Mouse (Mus musculus): ENCODE results near the gene Fgf18. TPM values are rescaled to one million over a fixed set of nuclear protein-coding genes. Genes with fewer than 3 reads are reported as not detected.

Gene Fgf18
- polyA plus RNA-seq, 1 experiment from 2014 or later, result 0.76 TPM

DNA sequence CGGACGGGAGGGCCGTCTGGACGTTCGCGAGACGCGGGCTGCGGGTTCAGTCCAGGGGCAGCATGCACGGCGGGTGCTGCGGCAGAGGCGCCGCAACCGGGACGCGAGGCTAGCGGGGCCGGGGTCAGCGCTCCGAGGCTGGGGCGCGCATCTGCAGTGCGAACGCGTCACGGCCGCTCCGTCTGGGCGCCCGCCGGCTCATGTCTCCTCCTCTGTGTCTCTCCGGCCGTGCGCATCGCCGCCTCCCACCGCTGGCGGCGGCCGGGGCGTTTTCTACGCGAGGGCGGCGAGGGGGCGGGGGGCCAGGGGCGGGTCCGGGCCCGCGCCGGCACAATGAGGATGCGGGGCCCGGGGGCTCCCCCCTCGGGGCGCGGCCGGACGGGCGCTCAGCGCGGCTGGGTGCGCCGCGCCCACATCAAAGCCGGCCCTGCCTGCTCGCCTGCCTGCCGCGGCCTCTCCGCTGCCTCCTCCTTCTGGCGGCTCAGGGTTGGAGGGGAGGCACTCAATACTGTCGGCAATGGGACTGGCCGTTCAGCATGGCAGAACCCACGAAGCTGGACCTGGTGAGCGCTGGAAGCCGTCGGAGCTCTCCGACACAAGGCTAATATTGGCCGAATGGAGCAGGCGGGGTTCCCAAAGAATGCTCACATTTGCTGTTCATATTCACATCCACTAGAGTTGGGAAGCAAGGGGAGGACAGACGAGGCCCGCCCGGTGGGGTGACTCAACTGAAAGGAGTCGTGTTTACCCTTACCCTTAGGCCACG lies 555 bp upstream of the Fgf18 start:
- peak overlapping the region; percentile 94 for H3K4me2 ChIP-seq (ENCODE audit: low read length)
- peak overlapping the region; percentile 46 for H3K9ac ChIP-seq (ENCODE audit: low read depth, low read length)
- no peak for TF ChIP-seq CTCF (IDR thresholded peaks at IDR 0.05; ENCODE audit: low read depth)
- H3K4me1 ChIP-seq (replicated peaks; ENCODE audit: insufficient read depth, low read length), result peaks cover 6% of the 10 kb centered on the region; the same call in 1 of the 2 replicates
- H3K9me3 ChIP-seq (replicated peaks; ENCODE audit: low read length), result no peaks in the 10 kb centered on the region
- no peaks in the 10 kb centered on the region; the same call in 1 of the 2 replicates for H3K27me3 ChIP-seq (ENCODE audit: insufficient read depth, low read length)
- H3K27ac ChIP-seq, result no peak overlapping the region
- H3K36me3 ChIP-seq (ENCODE audit: insufficient read depth, low read length), result peaks cover 18% of the 10 kb centered on the region
- peak; percentile 38 for ATAC-seq (replicated peaks; ENCODE audit: low FRiP score, low read depth)
- peak overlapping the region; percentile 52 for H3K4me3 ChIP-seq (replicated peaks; ENCODE audit: low read depth, low read length)
- under 1% methylated on average over 63 of the region's 85 CpGs for WGBS
- peak; percentile 60 for DNase-seq (ENCODE audit: low spot score)

DNA sequence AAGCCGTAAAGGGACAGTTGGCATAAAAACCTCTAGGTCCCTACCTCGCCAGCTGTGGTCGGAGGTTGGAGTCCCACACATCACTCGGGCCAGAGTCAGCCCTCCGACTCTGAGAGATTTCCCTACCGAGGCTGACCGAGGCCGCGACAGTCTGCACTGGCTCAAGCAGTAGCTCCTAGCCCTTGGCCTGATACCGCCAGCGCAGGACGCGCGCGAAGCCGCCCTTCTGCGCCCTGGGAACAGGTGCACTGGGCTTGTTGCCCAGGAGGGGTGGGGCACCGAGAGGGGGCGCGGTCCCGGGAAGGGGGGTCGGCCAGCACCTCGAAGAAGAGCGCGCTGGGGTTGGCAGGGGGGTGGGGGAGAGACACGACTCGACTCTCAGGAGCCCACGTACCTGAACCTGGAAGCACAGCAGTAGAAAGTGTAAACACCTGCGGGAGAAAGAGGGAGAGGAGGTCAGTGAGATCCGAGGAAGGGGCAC lies 509 bp downstream of the Fgf18 start:
- Histone ChIP-seq H3K27ac (no peak overlapping the region), H3K36me3 (ENCODE audit: insufficient read depth, low read length) (peaks cover 14% of the 10 kb centered on the region), H3K27me3 (ENCODE audit: insufficient read depth, low read length) (no peaks in the 10 kb centered on the region; the same call in 1 of the 2 replicates), H3K4me1 (replicated peaks; ENCODE audit: insufficient read depth, low read length) (peaks cover 6% of the 10 kb centered on the region; the same call in 1 of the 2 replicates), H3K9me3 (replicated peaks; ENCODE audit: low read length) (no peaks in the 10 kb centered on the region), H3K4me3 (replicated peaks; ENCODE audit: low read depth, low read length) (peak overlapping the region; percentile 52), H3K4me2 (ENCODE audit: low read length) (peak overlapping the region; percentile 94), H3K9ac (ENCODE audit: low read depth, low read length) (0 out of 2 replicates have a peak overlapping the region, but pooled peaks have one; percentile 46)
- no peak for ATAC-seq (replicated peaks; ENCODE audit: low FRiP score, low read depth)
- WGBS, result 2% methylated on average over 30 of the region's 30 CpGs
- no peak for DNase-seq (ENCODE audit: low spot score)
- TF ChIP-seq CTCF (IDR thresholded peaks at IDR 0.05; ENCODE audit: low read depth), result no peak

DNA sequence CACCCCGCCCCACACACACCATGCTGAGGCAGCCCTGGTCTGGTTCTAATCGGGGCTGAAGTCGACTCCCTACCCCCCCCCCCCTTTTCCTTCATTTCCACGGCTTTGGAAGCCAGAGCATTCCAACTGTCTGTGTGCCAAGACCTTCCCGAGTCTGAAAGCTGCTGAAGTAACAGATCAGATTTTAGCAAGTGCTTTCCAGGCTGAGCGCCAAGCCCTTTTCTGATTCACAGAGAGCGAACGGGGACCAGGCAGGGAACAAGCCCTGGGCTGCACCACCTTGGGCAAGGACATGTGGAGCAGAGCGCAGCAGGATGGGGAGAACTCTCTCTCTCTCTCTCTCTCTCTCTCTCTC lies 1.1 kb downstream of the Fgf18 start:
- H3K27me3 ChIP-seq (ENCODE audit: insufficient read depth, low read length), result no peaks in the 10 kb centered on the region; the same call in 1 of the 2 replicates
- DNase-seq (ENCODE audit: low spot score) (peak; percentile 63), ATAC-seq (replicated peaks; ENCODE audit: low FRiP score, low read depth) (no peak)
- no peak overlapping the region for H3K27ac ChIP-seq
- no peak for TF ChIP-seq CTCF (IDR thresholded peaks at IDR 0.05; ENCODE audit: low read depth)
- H3K9ac ChIP-seq (ENCODE audit: low read depth, low read length), result no peak overlapping the region
- H3K4me2 ChIP-seq (ENCODE audit: low read length), result peak overlapping the region; percentile 94; the same call in 1 of the 2 replicates
- H3K36me3 ChIP-seq (ENCODE audit: insufficient read depth, low read length), result peaks cover 11% of the 10 kb centered on the region
- 5% methylated on average over 9 of the region's 9 CpGs for WGBS
- H3K4me3 ChIP-seq (replicated peaks; ENCODE audit: low read depth, low read length), result no peak overlapping the region
- H3K9me3 ChIP-seq (replicated peaks; ENCODE audit: low read length), result no peaks in the 10 kb centered on the region
- H3K4me1 ChIP-seq (replicated peaks; ENCODE audit: insufficient read depth, low read length), result peaks cover 6% of the 10 kb centered on the region; the same call in 1 of the 2 replicates

DNA sequence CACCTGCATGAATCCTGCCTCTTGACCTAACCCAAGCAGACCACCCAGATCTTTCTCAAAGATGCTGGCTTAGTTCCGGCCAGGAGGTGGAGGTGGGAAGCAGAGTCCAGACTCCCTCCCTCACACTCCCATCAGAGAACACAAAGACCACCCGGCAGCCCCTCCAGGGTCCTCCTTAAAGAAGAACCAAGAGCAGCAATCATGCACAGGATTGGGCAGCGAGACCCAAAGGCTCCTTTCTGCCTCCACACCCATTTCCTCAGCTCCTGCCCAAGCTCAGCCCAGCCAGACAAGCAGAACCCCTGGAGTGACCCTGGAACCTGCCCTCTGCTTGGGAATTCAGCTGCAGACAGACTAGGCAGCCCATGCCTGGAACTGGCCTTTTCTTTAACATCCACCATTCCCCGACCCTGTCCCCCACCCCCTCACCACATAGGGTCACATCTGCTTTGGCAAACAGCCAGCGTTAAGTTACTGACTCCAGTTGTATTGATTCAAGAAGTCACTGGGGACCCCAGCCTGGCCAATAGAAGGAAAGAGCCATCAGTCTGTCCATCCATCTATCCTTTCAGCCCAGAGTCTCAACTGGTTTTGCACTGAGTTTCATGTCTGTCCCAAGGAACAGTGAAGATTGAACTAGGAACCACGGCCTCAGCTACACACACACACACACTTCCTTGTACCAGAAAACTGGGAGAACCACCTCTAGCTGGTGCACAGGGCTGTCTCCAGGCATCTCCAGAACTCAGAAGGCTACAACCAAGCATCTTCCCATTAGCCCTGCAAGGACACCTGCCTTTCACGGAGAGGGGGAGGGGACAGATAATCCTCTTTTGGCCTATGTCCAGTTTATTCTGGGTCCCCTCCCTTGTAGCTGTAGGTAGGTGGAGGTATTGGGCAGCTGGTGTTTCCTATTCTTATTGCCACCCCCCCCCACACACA lies 1.7 kb downstream of the Fgf18 start:
- peaks cover 6% of the 10 kb centered on the region; the same call in 1 of the 2 replicates for H3K4me1 ChIP-seq (replicated peaks; ENCODE audit: insufficient read depth, low read length)
- no peak for DNase-seq (ENCODE audit: low spot score)
- no peaks in the 10 kb centered on the region for H3K9me3 ChIP-seq (replicated peaks; ENCODE audit: low read length)
- H3K4me2 ChIP-seq (ENCODE audit: low read length), result no peak overlapping the region
- no peak overlapping the region for H3K9ac ChIP-seq (ENCODE audit: low read depth, low read length)
- ATAC-seq (replicated peaks; ENCODE audit: low FRiP score, low read depth), result no peak
- H3K27me3 ChIP-seq (ENCODE audit: insufficient read depth, low read length), result no peaks in the 10 kb centered on the region; the same call in 1 of the 2 replicates
- 27% methylated on average over 7 of the region's 7 CpGs for WGBS
- H3K27ac ChIP-seq, result no peak overlapping the region
- peaks cover 9% of the 10 kb centered on the region for H3K36me3 ChIP-seq (ENCODE audit: insufficient read depth, low read length)
- H3K4me3 ChIP-seq (replicated peaks; ENCODE audit: low read depth, low read length), result no peak overlapping the region
- no peak for TF ChIP-seq CTCF (IDR thresholded peaks at IDR 0.05; ENCODE audit: low read depth)

DNA sequence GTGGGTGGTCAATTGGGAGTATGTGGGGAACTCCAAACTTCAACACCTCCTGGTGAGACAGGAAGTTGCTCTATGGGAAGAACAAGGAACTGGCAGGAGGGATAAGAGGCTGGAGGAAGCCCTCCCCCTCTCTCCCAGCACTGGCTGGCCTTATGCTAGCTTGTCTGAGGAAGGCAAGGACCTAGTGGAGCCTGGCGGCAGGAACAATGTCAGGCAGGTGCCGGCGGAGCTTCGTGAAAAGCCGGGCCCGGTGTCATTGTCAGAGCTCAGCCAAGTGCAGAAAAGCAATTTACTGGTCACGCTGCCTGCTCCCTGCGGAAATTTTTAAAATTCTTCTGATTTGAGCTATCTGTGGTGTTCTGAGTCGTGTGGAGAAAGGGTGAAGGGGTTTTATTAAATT lies 3.3 kb downstream of the Fgf18 start:
- H3K27ac ChIP-seq, result no peak overlapping the region
- no peak overlapping the region for H3K4me2 ChIP-seq (ENCODE audit: low read length)
- ATAC-seq (replicated peaks; ENCODE audit: low FRiP score, low read depth), result peak; percentile 19; the same call in 1 of the 2 replicates
- DNase-seq (ENCODE audit: low spot score), result peak; percentile 28
- no peak overlapping the region for H3K9ac ChIP-seq (ENCODE audit: low read depth, low read length)
- H3K9me3 ChIP-seq (replicated peaks; ENCODE audit: low read length), result no peaks in the 10 kb centered on the region
- no peaks in the 10 kb centered on the region; the same call in 1 of the 2 replicates for H3K27me3 ChIP-seq (ENCODE audit: insufficient read depth, low read length)
- no peaks in the 10 kb centered on the region for H3K36me3 ChIP-seq (ENCODE audit: insufficient read depth, low read length)
- 24% methylated on average over 9 of the region's 9 CpGs for WGBS
- no peak for TF ChIP-seq CTCF (IDR thresholded peaks at IDR 0.05; ENCODE audit: low read depth)
- H3K4me1 ChIP-seq (replicated peaks; ENCODE audit: insufficient read depth, low read length), result peaks cover 6% of the 10 kb centered on the region; the same call in 1 of the 2 replicates
- no peak overlapping the region for H3K4me3 ChIP-seq (replicated peaks; ENCODE audit: low read depth, low read length)

DNA sequence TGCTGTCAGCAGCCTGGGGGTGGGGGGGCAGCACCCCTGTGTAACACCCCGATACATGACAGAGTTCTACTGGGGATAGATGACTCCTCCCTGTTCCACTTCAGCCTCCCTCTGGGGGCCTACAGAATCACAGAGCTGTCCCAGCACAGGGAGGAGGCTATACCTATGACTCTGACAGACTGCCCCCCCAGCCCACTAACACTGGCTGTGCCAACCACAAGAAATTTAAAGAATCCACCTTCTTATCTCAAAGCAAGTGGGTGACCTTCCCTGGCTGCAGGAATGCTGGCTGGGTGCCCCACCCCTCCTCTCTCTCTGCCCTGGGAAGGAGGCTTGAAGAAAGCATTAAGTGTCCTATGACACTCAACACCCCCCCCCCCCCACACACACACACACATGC lies 4.4 kb downstream of the Fgf18 start:
- Histone ChIP-seq H3K4me3 (replicated peaks; ENCODE audit: low read depth, low read length) (no peak overlapping the region), H3K4me2 (ENCODE audit: low read length) (no peak overlapping the region), H3K9me3 (replicated peaks; ENCODE audit: low read length) (no peaks in the 10 kb centered on the region), H3K4me1 (replicated peaks; ENCODE audit: insufficient read depth, low read length) (peaks cover 3% of the 10 kb centered on the region; the same call in 1 of the 2 replicates), H3K27me3 (ENCODE audit: insufficient read depth, low read length) (no peaks in the 10 kb centered on the region; the same call in 1 of the 2 replicates), H3K36me3 (ENCODE audit: insufficient read depth, low read length) (no peaks in the 10 kb centered on the region), H3K27ac (no peak overlapping the region), H3K9ac (ENCODE audit: low read depth, low read length) (no peak overlapping the region)
- DNase-seq (ENCODE audit: low spot score) (no peak), ATAC-seq (replicated peaks; ENCODE audit: low FRiP score, low read depth) (no peak)
- TF ChIP-seq CTCF (IDR thresholded peaks at IDR 0.05; ENCODE audit: low read depth), result no peak
- 81% methylated on average over 1 of the region's 1 CpGs for WGBS
